Mouse (Mus musculus): ENCODE data around the gene Xpnpep1.

Gene Xpnpep1

GRCm38 (mm10) chr19:53030279-53030678, 9.7 kb downstream of the Xpnpep1 start:
- peak; percentile 92 for DNase-seq

- no peak for DNase-seq
These were observed 10.3 kb downstream of the Xpnpep1 start for GRCm38 (mm10) chr19:53029686-53030085.

DNA sequence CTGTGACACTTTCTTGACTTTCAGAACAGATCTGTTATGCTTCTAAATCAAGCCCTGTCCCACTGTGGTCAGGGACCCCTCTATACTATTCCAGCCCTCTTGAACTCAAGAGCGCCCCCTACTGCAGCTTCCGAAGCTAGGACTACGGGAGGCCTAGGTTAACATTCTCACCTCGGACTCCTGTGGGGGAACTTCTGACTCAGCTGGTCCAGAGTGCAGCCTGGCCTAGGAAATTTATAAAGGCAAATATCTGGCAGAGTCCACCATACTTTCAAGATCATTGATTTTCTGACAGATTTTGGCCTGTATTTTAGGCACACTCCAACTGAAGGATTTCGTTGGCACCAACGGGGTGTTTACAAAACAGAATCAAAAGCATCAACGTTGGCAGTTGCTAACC, 11.0 kb downstream of the Xpnpep1 start:
- DNase-seq, result no peak

DNA sequence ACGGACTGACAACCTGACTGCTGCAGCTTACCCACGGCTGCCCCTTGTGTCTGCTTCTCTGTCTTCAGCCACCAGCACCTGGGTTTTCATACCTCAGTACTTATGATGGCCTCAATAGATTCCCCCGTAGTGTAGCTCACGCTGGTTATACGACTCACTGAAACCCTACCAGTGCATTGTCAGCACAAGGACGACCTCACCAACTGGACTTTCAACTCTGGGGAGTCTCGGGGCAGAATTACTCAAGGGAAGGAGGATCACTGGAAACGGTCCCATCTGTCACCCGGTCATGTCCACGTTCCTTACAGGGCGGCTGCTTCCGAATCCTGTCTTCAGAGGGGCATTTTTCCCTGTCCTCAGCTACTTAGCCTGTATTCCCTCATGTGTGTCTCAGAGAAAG, 11.8 kb downstream of the Xpnpep1 start:
- DNase-seq, result no peak

- DNase-seq, result no peak
These were observed 16.8 kb downstream of the Xpnpep1 start for GRCm38 (mm10) chr19:53023189-53023588.

GRCm38 (mm10) chr19:53022037-53022614, 17.9 kb downstream of the Xpnpep1 start:
- no peak for DNase-seq

GRCm38 (mm10) chr19:53021537-53021936, 18.5 kb downstream of the Xpnpep1 start:
- DNase-seq, result no peak

- DNase-seq, result peak; percentile 97
These were observed 20.1 kb downstream of the Xpnpep1 start for GRCm38 (mm10) chr19:53019716-53020463.

DNA sequence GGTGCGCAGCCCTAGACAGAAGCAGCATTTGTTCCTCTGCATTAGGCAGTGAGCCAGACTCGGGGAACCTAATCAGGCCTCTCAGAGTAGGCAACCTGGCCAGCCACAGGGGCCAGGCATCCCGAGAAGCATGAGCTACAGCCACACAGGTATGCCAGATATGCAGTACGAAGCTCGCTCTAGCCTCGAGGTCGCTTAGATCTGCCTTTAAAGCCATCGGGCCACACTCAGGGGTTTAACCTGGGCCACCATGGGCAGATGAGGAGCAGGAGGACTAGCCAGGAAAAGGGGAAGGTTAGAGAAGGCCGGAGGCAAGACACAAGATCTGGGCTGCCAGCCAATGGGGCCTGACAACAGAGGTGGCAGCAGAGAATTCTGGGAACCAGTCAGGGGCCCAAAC, 22.1 kb downstream of the Xpnpep1 start:
- peak; percentile 96 for DNase-seq

DNA sequence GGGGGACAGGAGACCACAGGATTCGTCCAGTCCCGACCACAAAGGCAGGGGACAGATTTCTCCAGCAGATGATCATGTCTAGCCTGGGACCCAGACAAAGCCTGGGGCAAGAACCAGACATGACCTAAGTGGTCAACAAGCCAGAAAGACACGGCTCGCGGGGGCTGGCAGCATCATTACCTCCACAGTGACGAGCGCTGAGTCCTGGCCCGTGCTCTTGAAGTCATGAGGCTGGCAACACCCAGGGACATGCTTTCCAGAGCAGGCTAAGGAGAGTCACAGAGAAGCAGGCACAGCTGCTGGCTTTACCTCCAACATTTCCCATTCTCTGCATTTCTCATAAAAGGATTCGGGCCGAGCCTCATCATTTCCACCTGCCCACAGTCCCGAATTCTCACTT, 22.8 kb downstream of the Xpnpep1 start:
- DNase-seq, result peak; percentile 95

DNA sequence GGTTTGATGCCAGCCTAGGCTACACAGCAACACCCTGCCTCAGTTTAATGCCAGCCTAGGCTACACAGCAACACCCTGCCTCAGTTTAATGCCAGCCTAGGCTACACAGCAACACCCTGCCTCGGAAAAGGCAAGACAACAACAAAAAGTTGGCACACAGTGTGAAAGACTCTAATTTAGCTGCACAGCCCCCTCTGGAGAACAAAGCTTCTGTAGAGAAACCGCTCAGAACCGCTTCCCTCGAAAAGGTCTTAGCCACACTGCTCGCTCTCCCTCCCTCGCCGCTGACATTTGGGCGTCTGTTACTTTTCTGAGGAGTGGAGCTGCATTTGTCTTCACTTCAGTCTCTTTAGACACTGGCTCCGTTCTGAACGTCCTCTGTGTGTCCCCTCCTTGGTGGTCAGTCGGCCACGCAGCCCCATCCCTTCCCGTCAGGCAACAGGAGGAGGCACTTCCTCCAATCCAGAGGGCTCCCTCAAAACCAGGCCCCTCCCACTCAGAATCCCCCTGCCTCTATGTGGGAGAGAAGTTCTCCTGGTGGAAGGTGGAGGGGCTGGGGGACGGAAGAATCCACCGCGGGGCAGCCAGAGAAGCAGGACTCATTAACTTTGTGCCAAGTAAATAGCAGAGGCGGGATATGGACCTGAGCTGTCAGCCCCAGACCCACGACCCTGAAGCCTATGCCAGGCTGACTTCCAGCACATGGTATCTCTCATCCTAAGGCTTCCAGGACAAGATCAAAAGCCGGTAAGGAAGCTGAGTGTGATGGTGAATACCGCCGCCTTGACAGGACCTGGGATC, 24.9 kb downstream of the Xpnpep1 start:
- DNase-seq, result peak; percentile 91

- DNase-seq, result peak; percentile 98
These were observed 26.3 kb downstream of the Xpnpep1 start for GRCm38 (mm10) chr19:53013744-53014143.

- peak; percentile 91 for DNase-seq
These were observed 26.7 kb downstream of the Xpnpep1 start for GRCm38 (mm10) chr19:53013341-53013740.

DNA sequence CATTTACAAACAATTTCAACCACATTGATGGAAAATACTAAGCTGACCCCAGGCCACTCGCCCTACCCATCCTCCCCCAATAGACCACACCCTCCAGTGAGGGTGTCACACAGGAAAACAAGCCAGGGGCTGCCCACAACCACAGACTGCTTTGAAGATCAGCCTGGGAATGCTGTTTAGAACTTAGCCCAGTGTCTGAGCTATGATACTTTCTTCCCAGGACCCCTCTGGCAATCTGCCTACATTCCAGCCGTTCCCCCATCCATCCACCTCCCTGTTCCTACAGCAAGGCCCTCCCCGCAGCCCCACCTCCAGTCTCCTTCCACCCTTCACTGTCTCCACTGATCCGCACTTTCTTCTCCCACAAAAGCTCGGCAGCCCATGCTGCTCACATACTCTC, 29.1 kb downstream of the Xpnpep1 start:
- DNase-seq, result peak; percentile 92

- no peak for DNase-seq
These were observed 31.1 kb downstream of the Xpnpep1 start for GRCm38 (mm10) chr19:53008921-53009320.

- peak; percentile 97 for DNase-seq
These were observed 31.9 kb downstream of the Xpnpep1 start for GRCm38 (mm10) chr19:53008020-53008705.

DNA sequence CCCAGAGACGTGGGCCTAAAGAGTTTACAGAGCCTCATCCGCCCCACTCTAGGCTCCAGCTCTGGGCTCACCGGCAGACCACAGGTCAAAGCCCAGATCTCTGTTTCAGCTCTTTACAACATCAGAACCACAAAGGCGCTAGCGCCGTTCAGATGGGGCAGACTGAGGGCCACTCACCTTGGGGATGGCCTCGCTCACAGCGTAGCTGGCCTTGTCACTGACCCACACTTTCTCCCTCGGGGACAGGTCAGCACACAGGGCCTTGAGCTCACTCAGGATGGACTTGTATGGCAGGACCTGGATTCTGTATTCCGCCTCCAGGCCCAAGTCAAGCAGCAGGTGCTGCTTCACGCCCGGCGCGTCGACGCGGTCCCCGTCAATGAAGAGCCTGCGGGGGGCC, 34.0 kb downstream of the Xpnpep1 start:
- peak; percentile 88 for DNase-seq

DNA sequence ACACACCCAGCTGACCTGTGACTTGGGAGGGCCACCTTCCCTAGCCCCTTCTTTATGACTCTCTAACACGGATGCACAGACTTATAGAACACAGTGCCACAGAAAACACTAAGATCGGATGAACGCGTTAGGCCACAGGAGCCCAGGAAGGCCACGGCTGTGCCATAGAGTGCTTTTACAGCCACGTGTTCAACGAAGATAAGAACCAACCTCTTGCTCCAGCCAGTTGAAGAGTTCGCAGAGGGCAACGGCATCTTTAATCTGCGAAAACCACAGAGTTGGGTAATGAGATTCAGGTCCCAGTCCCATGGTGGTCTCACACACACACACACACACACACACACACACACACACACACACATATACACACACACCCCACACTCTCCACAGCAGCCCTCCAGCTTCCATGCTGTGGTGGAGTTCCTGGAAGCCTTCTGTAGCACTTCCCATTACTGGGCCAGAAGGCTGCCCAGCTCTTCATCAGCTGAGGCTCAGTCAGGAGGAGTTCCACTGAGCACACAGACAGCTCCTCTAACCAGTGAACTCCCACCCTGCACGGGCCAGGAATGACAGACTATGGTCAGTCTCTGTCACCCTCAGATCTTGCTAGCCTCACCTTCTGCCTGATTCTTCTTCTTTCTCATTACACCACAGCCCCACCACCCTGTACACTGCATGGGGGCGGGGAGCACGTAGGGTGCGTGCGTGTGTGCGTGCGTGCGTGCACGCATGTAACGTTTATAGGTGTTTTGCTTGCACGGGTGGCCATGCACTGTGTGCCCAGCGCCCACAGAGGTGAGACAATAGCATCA, 36.3 kb downstream of the Xpnpep1 start:
- DNase-seq, result peak; percentile 77

DNA sequence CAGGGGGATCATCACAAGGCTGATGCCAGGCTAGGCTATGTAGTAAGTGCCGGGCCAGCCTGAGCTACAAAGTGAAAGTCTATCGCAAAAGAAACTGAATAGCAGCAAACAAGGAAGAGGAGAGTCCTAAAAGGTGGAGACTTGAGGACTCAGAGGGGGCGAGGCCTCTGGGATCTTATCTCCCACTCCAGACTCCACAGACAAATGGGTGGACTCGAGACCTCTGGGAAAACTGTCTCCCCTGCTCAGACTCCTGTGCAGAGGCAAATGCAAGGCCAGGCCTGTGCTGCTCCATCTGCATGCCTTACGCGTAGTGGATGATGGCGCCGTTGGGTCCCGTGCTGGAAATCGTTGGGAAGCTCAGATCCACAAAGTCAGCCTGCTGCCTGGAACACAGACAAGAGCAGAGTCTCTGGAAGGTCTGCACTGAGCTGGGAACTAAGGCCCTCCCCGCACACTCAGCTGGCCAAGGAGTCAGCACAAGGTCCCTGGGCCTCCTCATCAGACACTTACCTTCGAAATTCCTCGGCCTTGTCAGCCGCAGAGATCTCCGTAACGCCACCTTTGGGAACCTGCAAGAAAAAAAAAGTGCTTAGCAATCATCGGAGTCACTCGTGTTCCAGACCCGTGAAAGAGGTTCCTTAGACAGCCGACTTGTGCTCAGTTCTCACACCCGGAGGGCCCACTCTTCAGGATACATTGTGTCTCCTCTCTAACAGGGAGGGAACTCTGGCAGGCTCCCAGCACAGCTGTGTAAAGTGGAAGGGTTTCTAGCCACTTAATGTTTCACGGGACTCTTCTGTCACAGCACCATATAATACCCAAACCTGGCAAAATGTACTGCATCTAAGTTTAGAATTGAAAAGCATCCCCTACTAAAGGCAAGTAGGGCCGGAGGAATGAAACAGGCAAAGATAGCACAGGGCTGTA, 37.6 kb downstream of the Xpnpep1 start:
- peak; percentile 90 for DNase-seq

DNA sequence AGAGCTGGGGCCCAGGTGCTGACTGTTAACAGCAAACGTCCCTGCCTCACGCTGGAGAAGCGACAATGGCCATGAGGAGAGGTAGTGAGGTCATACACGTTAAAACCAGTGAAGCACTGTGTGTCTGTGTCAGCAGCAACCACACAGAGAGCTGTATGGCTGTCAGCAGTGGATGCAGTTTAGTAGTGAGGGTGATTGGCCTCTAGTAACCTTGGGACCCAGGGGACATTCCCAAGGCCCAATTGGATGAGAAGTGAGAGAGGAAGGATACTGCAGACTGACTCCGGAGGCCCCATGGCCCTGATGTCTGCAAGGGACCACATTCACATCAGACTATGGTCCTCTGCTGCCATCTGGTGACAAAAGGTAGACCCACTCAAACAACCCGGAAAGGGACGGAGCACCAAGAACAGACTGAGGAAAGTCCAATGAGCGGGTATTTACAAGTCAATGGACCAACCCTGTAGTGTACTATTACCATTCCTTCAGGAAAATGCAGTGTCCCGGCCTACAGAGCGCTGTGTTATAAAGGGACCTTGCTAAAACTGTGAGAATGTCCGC, 47.1 kb downstream of the Xpnpep1 start:
- DNase-seq, result peak; percentile 88

- DNase-seq, result peak; percentile 92
These were observed 48.1 kb downstream of the Xpnpep1 start for GRCm38 (mm10) chr19:52991924-52992323.
